Mouse (Mus musculus) bone marrow macrophage, adult 2 months (primary cell): ENCODE results near the gene Rap1gap.

ENCODE experiments used
- CTCF ChIP-seq: IDR thresholded peaks from 2 replicates; pipeline ENCODE4 v1.5.1; 2012; ENCODE audit warnings: low read depth, mild to moderate bottlenecking, low read length, moderate library complexity
- POLR2A ChIP-seq: IDR thresholded peaks from 2 replicates; pipeline ENCODE4 v1.6.1; 2012; ENCODE audit warnings: mild to moderate bottlenecking, low read depth, low read length, borderline replicate concordance

DNA sequence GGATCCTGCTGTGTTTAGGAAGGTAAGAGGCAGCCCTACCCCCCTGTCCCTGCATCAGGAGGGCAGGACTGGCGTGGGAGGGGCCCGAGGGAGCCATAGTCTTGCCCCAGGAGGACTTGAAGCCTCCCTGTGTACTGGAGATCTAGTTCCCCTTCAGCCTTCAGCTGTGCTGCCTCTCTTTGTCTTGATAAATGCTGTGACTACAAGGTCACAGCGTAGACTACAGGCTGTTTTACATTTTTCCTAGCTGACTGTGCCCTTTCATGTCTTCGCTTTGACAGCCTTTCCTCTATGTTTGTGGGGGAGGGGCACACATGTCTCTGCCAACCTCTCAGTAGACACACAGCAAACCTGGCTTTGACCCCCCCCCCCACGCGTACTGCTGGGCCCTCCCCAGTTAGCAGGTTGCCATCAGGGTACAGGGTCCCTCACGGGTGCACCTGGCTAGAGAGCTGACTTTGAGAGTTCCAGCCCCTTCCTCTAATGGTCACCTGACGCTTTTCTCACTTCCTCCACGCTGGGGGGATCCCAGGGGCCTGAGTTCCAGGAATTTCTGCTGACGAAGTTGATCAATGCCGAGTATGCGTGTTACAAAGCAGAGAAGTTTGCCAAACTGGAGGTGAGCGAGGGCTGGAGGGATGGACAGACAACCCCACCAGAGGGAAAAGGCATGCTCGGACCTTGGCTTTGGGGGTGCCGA, 55.0 kb downstream of the Rap1gap start:
- TF ChIP-seq CTCF (no peak), POLR2A (no peak)
